ENCODE assay signal across 28 mouse cellular contexts in genomic region chr3:80874690-80875353, GRCm38 (mm10). TPM values are rescaled to one million over a fixed set of nuclear protein-coding genes. Genes with fewer than 3 reads are reported as not detected.
DNase-seq lines count a peak whose midpoint lies in the region; ATAC-seq lines count a peak whose summit lies in the region.
"Had no signal": no experiment of that assay in that cellular context is flagged by ENCODE, and none has a peak within 500 bp of the region (broad histone marks: within the 10 kb centered on the region; RNA-seq: fewer than 3 reads in every experiment).

No protein-coding gene starts in this region.

- H3K9ac ChIP-seq in midbrain, embryonic 11.5 days (ENCODE audit: low read length), result no peak overlapping the region
- H3K9ac ChIP-seq in midbrain, embryonic 16.5 days (ENCODE audit: low read depth, low read length), result no peak overlapping the region
- H3K9ac ChIP-seq in neural tube, embryonic 13.5 days, result no peak overlapping the region
- H3K9ac ChIP-seq: embryonic facial prominence, embryonic 12.5 days; forebrain, embryonic 12.5 days; forebrain, embryonic 15.5 days; heart, embryonic 13.5 days; hindbrain, embryonic 14.5 days had no signal

- peak; percentile 73 for DNase-seq in midbrain, embryonic 11.5 days (ENCODE audit: low spot score, missing footprints)
- no peak for DNase-seq in limb, embryonic 10.5 days (ENCODE audit: low spot score)
- DNase-seq in urinary bladder, postnatal 25 days (ENCODE audit: low spot score), result no peak
- no peak for DNase-seq in kidney, adult 9 months
- DNase-seq: adrenal gland, postnatal 10 days; adrenal gland, postnatal 36 days; B cell, adult 2 months; cerebellum, adult 18-20 months; cerebellum, adult 9-10 months; cerebellum, postnatal 14 days; gastrocnemius, postnatal 10 days; gastrocnemius, postnatal 36 days; heart, adult 2 months; heart, postnatal 14 days; heart, postnatal 4 days had no signal

- WGBS in midbrain, embryonic 11.5 days, result 58% methylated on average over 7 of the region's 7 CpGs
- WGBS in midbrain, embryonic 16.5 days, result 55% methylated on average over 7 of the region's 7 CpGs
- 83% methylated on average over 7 of the region's 7 CpGs for WGBS in limb, embryonic 10.5 days
- WGBS in neural tube, embryonic 13.5 days, result 71% methylated on average over 7 of the region's 7 CpGs

- H3K27me3 ChIP-seq in midbrain, embryonic 11.5 days (ENCODE audit: control insufficient read depth, insufficient read depth, low read length), result no peaks in the 10 kb centered on the region
- H3K27me3 ChIP-seq in midbrain, embryonic 16.5 days (ENCODE audit: control insufficient read depth, insufficient read depth, low read depth, low read length), result no peaks in the 10 kb centered on the region
- H3K27me3 ChIP-seq in limb, embryonic 10.5 days (ENCODE audit: low read depth, poor library complexity, severe bottlenecking), result no peaks in the 10 kb centered on the region
- no peaks in the 10 kb centered on the region for H3K27me3 ChIP-seq in neural tube, embryonic 13.5 days
- H3K27me3 ChIP-seq: CH12.LX; embryonic facial prominence, embryonic 12.5 days; forebrain, embryonic 12.5 days; forebrain, embryonic 15.5 days; heart, embryonic 13.5 days had no signal

- H3K4me1 ChIP-seq in midbrain, embryonic 11.5 days (ENCODE audit: control insufficient read depth, insufficient read depth, low read length), result no peaks in the 10 kb centered on the region
- H3K4me1 ChIP-seq in midbrain, embryonic 16.5 days (ENCODE audit: control insufficient read depth, insufficient read depth, low read length), result no peaks in the 10 kb centered on the region
- H3K4me1 ChIP-seq in limb, embryonic 10.5 days, result peaks cover 34% of the 10 kb centered on the region
- no peaks in the 10 kb centered on the region; the same call in 1 of the 2 replicates for H3K4me1 ChIP-seq in neural tube, embryonic 13.5 days (replicated peaks)
- H3K4me1 ChIP-seq: embryonic facial prominence, embryonic 12.5 days; heart, embryonic 10.5 days; heart, embryonic 13.5 days had no signal

- H3K4me2 ChIP-seq in midbrain, embryonic 11.5 days, result no peak overlapping the region
- H3K4me2 ChIP-seq in midbrain, embryonic 16.5 days (ENCODE audit: low read length), result no peak overlapping the region
- no peak overlapping the region for H3K4me2 ChIP-seq in neural tube, embryonic 13.5 days
- H3K4me2 ChIP-seq: embryonic facial prominence, embryonic 12.5 days; forebrain, embryonic 12.5 days; forebrain, embryonic 15.5 days; heart, embryonic 13.5 days; hindbrain, embryonic 14.5 days had no signal

- H3K9me3 ChIP-seq in midbrain, embryonic 11.5 days (ENCODE audit: control insufficient read depth, low read length), result no peaks in the 10 kb centered on the region
- no peaks in the 10 kb centered on the region for H3K9me3 ChIP-seq in midbrain, embryonic 16.5 days (replicated peaks; ENCODE audit: control insufficient read depth, low read length, poor library complexity, severe bottlenecking)
- H3K9me3 ChIP-seq in limb, embryonic 10.5 days (replicated peaks), result no peaks in the 10 kb centered on the region
- H3K9me3 ChIP-seq in neural tube, embryonic 13.5 days, result no peaks in the 10 kb centered on the region
- H3K9me3 ChIP-seq: embryonic facial prominence, embryonic 12.5 days; forebrain, embryonic 12.5 days; forebrain, embryonic 15.5 days; G1E; heart, embryonic 10.5 days; heart, embryonic 13.5 days had no signal

- no peak overlapping the region for H3K27ac ChIP-seq in midbrain, embryonic 11.5 days (ENCODE audit: low read depth, low read length)
- H3K27ac ChIP-seq in midbrain, embryonic 16.5 days (ENCODE audit: low read length), result no peak overlapping the region
- peak overlapping the region; percentile 42; the same call in 1 of the 2 replicates for H3K27ac ChIP-seq in limb, embryonic 10.5 days
- H3K27ac ChIP-seq in neural tube, embryonic 13.5 days (replicated peaks), result 0 out of 2 replicates have a peak overlapping the region, but pooled peaks have one; percentile 23
- H3K27ac ChIP-seq: embryonic facial prominence, embryonic 12.5 days; forebrain, embryonic 12.5 days; forebrain, embryonic 15.5 days; heart, adult 2 months; heart, embryonic 10.5 days; heart, embryonic 13.5 days; hindbrain, embryonic 14.5 days; hindbrain, postnatal 0 days had no signal

- no peak overlapping the region for H3K4me3 ChIP-seq in midbrain, embryonic 11.5 days (ENCODE audit: low read depth, low read length)
- no peak overlapping the region for H3K4me3 ChIP-seq in midbrain, embryonic 16.5 days (ENCODE audit: low read depth, low read length)
- no peak overlapping the region for H3K4me3 ChIP-seq in limb, embryonic 10.5 days
- H3K4me3 ChIP-seq in neural tube, embryonic 13.5 days, result no peak overlapping the region
- H3K4me3 ChIP-seq: embryonic facial prominence, embryonic 12.5 days; erythroblast, embryonic 14.5 days; forebrain, embryonic 12.5 days; forebrain, embryonic 15.5 days; heart, adult 2 months; heart, embryonic 10.5 days; heart, embryonic 13.5 days had no signal

- ATAC-seq in midbrain, embryonic 11.5 days (ENCODE audit: low FRiP score), result peak; percentile 83
- ATAC-seq in midbrain, embryonic 16.5 days, result no peak
- ATAC-seq in neural tube, embryonic 13.5 days (ENCODE audit: low read depth), result no peak
- ATAC-seq: forebrain, embryonic 15.5 days; hindbrain, postnatal 0 days; Patski had no signal

- H3K36me3 ChIP-seq in midbrain, embryonic 11.5 days (ENCODE audit: control insufficient read depth, insufficient read depth, low read length), result no peaks in the 10 kb centered on the region
- no peaks in the 10 kb centered on the region; the same call in 1 of the 2 replicates for H3K36me3 ChIP-seq in midbrain, embryonic 16.5 days (ENCODE audit: control insufficient read depth, insufficient read depth, low read length)
- H3K36me3 ChIP-seq in limb, embryonic 10.5 days, result peaks cover 3% of the 10 kb centered on the region; the same call in 1 of the 2 replicates
- H3K36me3 ChIP-seq in neural tube, embryonic 13.5 days, result no peaks in the 10 kb centered on the region; the same call in 1 of the 2 replicates
- H3K36me3 ChIP-seq: embryonic facial prominence, embryonic 12.5 days; forebrain, embryonic 12.5 days; forebrain, embryonic 15.5 days; G1E; heart, embryonic 10.5 days; heart, embryonic 13.5 days had no signal

RNA-seq across cellular contexts. Expression of gene Glrb, which starts 38.6 kb away (rescaled TPM):
- polyA plus RNA-seq in midbrain, embryonic 11.5 days (2014; fragmentation: Nextera tagmentation; extraction: Ambion mirVana), result 10.8 and 11.7 TPM in 2 replicates
- polyA plus RNA-seq in midbrain, embryonic 16.5 days (2015; fragmentation: Nextera tagmentation; extraction: Ambion mirVana), result 35.1 and 47.9 TPM in 2 replicates
- 14.2 and 23.2 TPM in 2 replicates for polyA plus RNA-seq in limb, embryonic 10.5 days (2016; fragmentation: Nextera tagmentation; extraction: Ambion mirVana)
- 22.7 and 23.5 TPM in 2 replicates for polyA plus RNA-seq in neural tube, embryonic 13.5 days (2015; fragmentation: Nextera tagmentation; extraction: Ambion mirVana)
- polyA plus RNA-seq: erythroblast, embryonic 14.5 days; G1E had no signal

Comparison
In these comparisons a context has a peak if more than half of its experiments do, and no peak if none do; other contexts are left out.
1. H3K27ac ChIP-seq: peak in limb, embryonic 10.5 days (single experiment) and neural tube, embryonic 13.5 days (single experiment); none in midbrain, embryonic 11.5 days (single experiment) and midbrain, embryonic 16.5 days (single experiment).